Mouse (Mus musculus) hindbrain, embryonic 14.5 days (tissue): Measurements from ENCODE around the gene Tsc2. TPM values are rescaled to one million over a fixed set of nuclear protein-coding genes. Genes with fewer than 3 reads are reported as not detected.

Experiments
- ATAC-seq: fragments of 200-750 bp; cut with Nextera tagmentation; 2 replicates; pipeline ENCODE4 v1.8.0; 2017; ENCODE audit warnings: moderate number of reproducible peaks, mild to moderate bottlenecking, moderate TSS enrichment, moderate library complexity; ENCODE audit not compliant: low FRiP score
- DNase-seq: peaks from one replicate; pipeline ENCODE4 v3.0.0-alpha.2; 2015; ENCODE audit warnings: low spot score
- H3K27ac ChIP-seq: fragments of 300-500 bp; sonication (generic); 2 replicates; pipeline ENCODE4 v1.5.1; 2014; ENCODE audit warnings: mild to moderate bottlenecking, moderate library complexity
- H3K27me3 ChIP-seq: fragments of 300-500 bp; sonication (generic); 2 replicates; pipeline ENCODE4 v1.6.1; 2014; ENCODE audit warnings: mild to moderate bottlenecking, low read length, mixed read lengths; ENCODE audit not compliant: control insufficient read depth, insufficient read depth
- H3K36me3 ChIP-seq: fragments of 300-500 bp; sonication (generic); replicated peaks from 2 replicates; pipeline ENCODE4 v1.6.1; 2014; ENCODE audit not compliant: control insufficient read depth, insufficient read depth
- H3K4me1 ChIP-seq: fragments of 300-500 bp; sonication (generic); replicated peaks from 2 replicates; pipeline ENCODE4 v1.6.1; 2014; ENCODE audit warnings: antibody characterized with exemption, low read length, mixed read lengths; ENCODE audit not compliant: control insufficient read depth, insufficient read depth
- H3K4me2 ChIP-seq: fragments of 300-500 bp; sonication (generic); replicated peaks from 2 replicates; pipeline ENCODE4 v1.6.1; 2014; ENCODE audit warnings: mild to moderate bottlenecking, moderate library complexity
- H3K4me3 ChIP-seq: fragments of 300-500 bp; sonication (generic); replicated peaks from 2 replicates; pipeline ENCODE4 v1.5.1; 2014; ENCODE audit warnings: mild to moderate bottlenecking, low read length
- H3K9ac ChIP-seq: fragments of 300-500 bp; sonication (generic); 2 replicates; pipeline ENCODE4 v1.6.1; 2014
- H3K9me3 ChIP-seq: fragments of 300-500 bp; sonication (generic); 2 replicates; pipeline ENCODE4 v1.6.1; 2016; ENCODE audit warnings: low read length; ENCODE audit not compliant: control insufficient read depth
- WGBS: fragments of 180-500 bp; shearing (Covaris S2); extraction: QIAGEN DNeasy Blood & Tissue Kit; methylation state at CpG from one replicate; pipeline ENCODE4 v1.1.7; 2014; 5-methylcytosine and 5-hydroxymethylcytosine counted together
- polyA plus RNA-seq: library from polyadenylated mRNA; unstranded; fragments of >200 nt; fragmentation: Nextera tagmentation; extraction: Ambion mirVana; gene quantifications from 2 replicates; pipeline ENCODE4 v1.2.1, GENCODE M21; 2014

Tsc2 gene
- polyA plus RNA-seq, 1 experiment from 2014 or later = 74.7 TPM

DNA sequence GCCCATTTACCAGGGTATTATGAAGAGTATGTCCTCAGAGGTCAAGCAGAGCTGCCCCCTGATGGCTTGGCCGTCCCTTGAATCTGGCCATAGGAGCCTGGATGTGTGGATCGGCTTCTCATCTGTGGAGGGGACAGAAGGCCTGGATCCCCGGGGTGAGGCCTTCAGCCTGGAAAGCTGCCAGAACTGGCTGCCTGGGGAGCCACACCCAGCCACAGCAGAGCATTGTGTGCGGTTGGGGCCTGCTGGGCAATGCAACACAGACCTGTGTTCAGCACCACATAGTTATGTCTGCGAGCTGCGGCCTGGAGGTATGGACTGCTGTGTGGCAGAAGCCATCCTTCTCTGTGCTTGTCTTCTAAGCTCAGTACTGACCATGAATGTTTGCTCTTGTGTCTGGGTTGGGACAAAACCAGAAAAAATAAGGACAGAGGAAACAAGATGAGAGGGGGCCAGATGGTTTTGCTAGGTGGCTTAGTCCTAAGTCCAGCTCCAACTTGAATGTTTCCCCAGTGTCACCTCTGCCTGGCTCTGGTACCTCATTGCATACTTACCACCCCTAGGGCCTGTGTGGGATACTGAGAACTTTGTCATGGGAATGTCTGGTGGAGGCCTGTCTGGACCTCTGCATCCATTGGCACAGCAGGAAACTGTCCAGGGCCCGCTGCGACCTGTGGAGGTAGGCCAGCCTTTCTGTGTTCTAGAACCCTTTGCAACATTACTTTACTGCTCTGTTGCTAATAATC, 65.2 kb downstream of the Tsc2 start:
- no peak for DNase-seq
- Histone ChIP-seq H3K9me3 (no peaks in the 10 kb centered on the region), H3K4me3 (no peak overlapping the region), H3K9ac (no peak overlapping the region), H3K36me3 (peaks cover 72% of the 10 kb centered on the region), H3K27me3 (no peaks in the 10 kb centered on the region), H3K4me2 (no peak overlapping the region), H3K4me1 (no peaks in the 10 kb centered on the region; the same call in 1 of the 2 replicates), H3K27ac (no peak overlapping the region)
- WGBS = 74% methylated on average over 8 of the region's 8 CpGs
- no peak for ATAC-seq

DNA sequence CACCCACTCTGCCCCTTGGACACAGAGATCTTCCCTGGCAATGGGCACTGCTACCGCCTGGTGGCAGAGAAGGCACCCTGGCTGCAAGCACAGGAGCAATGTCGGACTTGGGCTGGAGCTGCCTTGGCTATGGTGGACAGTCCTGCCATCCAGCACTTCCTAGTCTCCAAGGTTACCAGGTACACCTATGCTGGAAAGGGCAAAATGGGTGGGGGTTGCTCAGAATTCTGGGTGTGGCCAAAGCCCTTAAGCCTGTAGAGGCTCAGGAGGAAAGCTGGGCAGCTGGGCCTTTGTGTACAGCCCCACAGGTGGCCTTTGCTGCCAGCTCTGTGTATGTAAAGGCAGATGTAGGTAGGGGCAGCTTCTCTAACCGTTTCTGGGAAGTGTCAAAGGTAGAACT, 66.6 kb downstream of the Tsc2 start:
- H3K9me3 ChIP-seq = no peaks in the 10 kb centered on the region

DNA sequence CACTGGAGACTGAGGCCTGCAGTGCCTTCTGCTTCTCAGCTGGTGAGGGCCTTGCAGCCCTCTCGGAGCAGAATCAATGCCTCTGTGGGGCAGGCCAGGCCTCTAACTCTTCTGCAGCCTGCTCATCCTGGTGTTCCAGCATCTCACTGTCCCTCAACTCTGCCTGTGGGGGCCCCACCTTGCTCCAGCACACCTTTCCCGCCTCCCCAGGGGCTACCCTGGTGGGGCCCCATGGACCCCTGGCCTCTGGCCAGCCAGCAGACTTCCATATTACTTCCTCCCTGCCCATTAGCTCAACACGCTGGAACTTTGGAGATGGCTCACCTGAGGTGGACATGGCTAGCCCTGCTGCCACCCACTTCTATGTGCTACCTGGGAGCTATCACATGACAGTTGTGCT, 67.3 kb downstream of the Tsc2 start:
- H3K27ac ChIP-seq = no peak overlapping the region
- H3K27me3 ChIP-seq = no peaks in the 10 kb centered on the region
- ATAC-seq (no peak), DNase-seq (no peak)
- WGBS = 97% methylated on average over 3 of the region's 3 CpGs
- H3K9ac ChIP-seq = no peak overlapping the region
- H3K36me3 ChIP-seq = peaks cover 51% of the 10 kb centered on the region
- H3K9me3 ChIP-seq = no peaks in the 10 kb centered on the region
- no peaks in the 10 kb centered on the region; the same call in 1 of the 2 replicates for H3K4me1 ChIP-seq
- H3K4me2 ChIP-seq = no peak overlapping the region
- no peak overlapping the region for H3K4me3 ChIP-seq

More for the DNA sequence above, 66.6 kb downstream of the Tsc2 start:
- no peak overlapping the region for H3K27ac ChIP-seq
- no peak for ATAC-seq
- no peak for DNase-seq
- H3K4me3 ChIP-seq = no peak overlapping the region
- no peak overlapping the region for H3K9ac ChIP-seq
- 70% methylated on average over 3 of the region's 3 CpGs for WGBS
- no peaks in the 10 kb centered on the region; the same call in 1 of the 2 replicates for H3K4me1 ChIP-seq
- H3K4me2 ChIP-seq = no peak overlapping the region
- peaks cover 58% of the 10 kb centered on the region for H3K36me3 ChIP-seq
- H3K27me3 ChIP-seq = no peaks in the 10 kb centered on the region

DNA sequence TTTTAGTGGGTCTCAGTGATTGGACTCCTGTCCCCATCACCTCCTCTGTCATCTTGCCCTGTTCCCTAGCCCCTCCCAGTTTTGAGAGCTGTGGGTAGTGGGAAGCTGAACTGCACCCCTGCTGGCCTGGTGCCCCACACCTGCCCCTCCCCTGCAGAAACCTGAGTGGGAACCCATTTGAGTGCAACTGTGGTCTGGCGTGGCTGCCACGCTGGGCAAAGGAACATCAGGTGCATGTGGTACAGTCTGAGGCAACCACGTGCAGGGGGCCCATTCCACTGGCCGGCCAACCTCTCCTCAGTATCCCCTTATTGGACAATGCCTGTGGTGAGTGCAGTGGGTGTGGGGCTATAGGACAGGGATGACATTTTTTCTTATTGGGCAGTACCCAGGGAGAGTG, 68.0 kb downstream of the Tsc2 start:
- ATAC-seq (no peak), DNase-seq (no peak)
- Histone ChIP-seq H3K4me1 (peaks cover under 1% of the 10 kb centered on the region), H3K4me3 (no peak overlapping the region), H3K9ac (no peak overlapping the region), H3K4me2 (no peak overlapping the region), H3K9me3 (no peaks in the 10 kb centered on the region), H3K36me3 (peaks cover 44% of the 10 kb centered on the region), H3K27ac (no peak overlapping the region), H3K27me3 (no peaks in the 10 kb centered on the region)
- 87% methylated on average over 4 of the region's 4 CpGs for WGBS

DNA sequence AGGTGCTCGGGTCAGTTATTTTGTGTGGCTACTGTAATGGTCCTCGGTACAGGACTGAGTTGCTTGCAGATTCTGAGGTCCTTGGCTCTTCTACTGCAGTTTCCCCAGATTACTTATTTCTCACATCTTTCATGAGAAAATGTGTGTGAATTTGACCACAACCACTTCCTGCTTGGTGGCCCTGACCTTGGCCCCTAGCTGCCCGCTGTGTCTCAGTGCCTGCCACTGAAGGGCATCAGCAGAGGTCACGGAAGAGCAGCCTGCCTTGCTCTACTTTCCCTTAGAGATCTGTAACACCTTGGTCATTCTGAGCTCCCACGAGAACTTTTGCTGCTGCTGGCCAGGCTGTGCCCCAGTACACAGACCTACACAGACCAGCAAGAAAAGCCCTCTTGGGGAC, 68.8 kb downstream of the Tsc2 start:
- DNase-seq (no peak), ATAC-seq (no peak)
- H3K36me3 ChIP-seq = peaks cover 36% of the 10 kb centered on the region

DNA sequence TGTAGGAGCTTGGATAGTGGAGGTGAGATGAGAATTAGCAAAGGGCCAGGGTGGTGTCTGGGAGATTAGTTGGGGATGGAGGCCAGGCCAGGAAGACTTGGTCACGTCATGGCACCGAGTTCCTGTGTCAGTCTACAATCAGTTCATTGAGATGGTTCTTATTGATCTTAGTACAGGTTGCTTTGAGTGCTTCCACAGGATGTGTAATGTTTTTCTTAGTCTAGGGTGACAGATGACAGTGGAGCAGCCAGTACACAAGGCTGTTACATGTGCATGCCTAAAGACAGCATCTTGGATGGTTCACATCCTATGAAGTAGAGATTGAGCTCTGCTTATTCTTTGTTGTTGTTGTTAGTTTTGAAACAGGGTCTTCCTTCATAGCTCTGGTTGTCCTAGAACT, 70.8 kb downstream of the Tsc2 start:
- Histone ChIP-seq H3K4me1 (peaks cover 19% of the 10 kb centered on the region), H3K9me3 (no peaks in the 10 kb centered on the region), H3K4me3 (no peak overlapping the region), H3K27ac (no peak overlapping the region), H3K27me3 (no peaks in the 10 kb centered on the region), H3K9ac (no peak overlapping the region), H3K36me3 (peaks cover 18% of the 10 kb centered on the region), H3K4me2 (no peak overlapping the region)
- no peak for DNase-seq
- WGBS = 93% methylated on average over 2 of the region's 2 CpGs
- no peak for ATAC-seq

More for the DNA sequence above, 68.8 kb downstream of the Tsc2 start:
- Histone ChIP-seq H3K9me3 (no peaks in the 10 kb centered on the region), H3K4me1 (peaks cover 9% of the 10 kb centered on the region), H3K4me2 (no peak overlapping the region), H3K27me3 (no peaks in the 10 kb centered on the region), H3K9ac (no peak overlapping the region), H3K4me3 (no peak overlapping the region), H3K27ac (no peak overlapping the region)
- WGBS = 91% methylated on average over 5 of the region's 5 CpGs

DNA sequence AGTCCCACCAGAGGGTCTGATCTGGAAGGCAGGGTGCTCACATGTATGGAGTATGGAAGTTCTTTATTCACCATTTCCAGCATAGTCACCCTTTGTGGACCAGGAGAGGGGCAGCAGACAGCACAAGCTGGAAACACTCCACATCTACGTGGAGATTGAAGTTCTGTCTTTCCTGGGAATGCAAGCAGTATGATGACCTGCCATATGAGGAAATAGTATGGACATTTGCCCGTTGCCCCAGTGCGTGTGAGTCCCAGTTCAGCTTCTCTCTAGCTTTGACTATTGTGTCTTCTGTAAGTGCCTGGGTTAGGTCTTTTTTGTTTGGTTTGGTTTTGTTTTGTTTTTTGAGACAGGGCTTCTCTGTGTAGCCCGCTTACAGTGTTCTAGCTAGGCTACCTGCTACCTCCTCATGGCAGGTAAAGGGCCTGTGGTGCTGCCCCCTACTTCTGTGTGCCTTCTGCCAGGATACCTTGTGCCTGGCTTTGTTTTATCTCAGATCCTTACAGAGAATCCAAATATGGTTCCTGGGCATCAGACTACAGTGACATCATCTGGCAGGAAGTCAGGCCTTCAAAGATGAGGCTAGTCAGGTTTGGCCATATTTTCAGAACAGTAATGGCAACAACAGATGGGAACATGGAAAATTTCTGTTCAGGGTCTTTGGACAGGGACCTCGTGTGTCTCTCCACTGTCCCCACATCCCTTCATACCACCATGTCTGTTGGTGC, 72.0 kb downstream of the Tsc2 start:
- peaks cover 6% of the 10 kb centered on the region for H3K36me3 ChIP-seq
- H3K4me1 ChIP-seq = peaks cover 19% of the 10 kb centered on the region
- no peaks in the 10 kb centered on the region for H3K9me3 ChIP-seq
- no peak overlapping the region for H3K4me2 ChIP-seq
- no peak overlapping the region for H3K27ac ChIP-seq
- DNase-seq = no peak
- no peaks in the 10 kb centered on the region for H3K27me3 ChIP-seq
- WGBS = 93% methylated on average over 5 of the region's 5 CpGs
- H3K4me3 ChIP-seq = no peak overlapping the region
- H3K9ac ChIP-seq = no peak overlapping the region
- no peak for ATAC-seq

DNA sequence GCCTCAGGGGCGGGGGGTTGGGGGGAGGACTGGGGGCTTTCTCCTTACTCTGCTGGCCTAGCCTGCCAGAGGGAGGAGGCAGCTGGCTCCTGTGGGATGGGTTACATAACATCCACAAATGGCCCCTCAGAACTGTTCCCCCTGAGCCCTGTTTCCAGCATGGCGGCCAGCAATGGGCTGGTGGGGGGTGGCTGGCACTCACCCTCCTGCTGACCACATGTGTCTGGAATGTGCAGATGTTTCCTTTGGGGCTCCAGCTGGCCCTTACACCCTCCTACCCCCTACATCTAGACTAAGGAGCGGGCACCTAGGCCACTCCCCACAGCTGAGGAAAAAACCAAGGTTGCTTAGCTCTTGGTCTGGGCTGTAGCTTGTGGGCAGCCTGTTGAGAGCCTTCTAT, 73.3 kb downstream of the Tsc2 start:
- no peaks in the 10 kb centered on the region for H3K9me3 ChIP-seq
- no peaks in the 10 kb centered on the region for H3K27me3 ChIP-seq
- 0 out of 2 replicates have a peak overlapping the region, but pooled peaks have one; percentile 13 for H3K9ac ChIP-seq
- no peak overlapping the region for H3K4me3 ChIP-seq
- peaks cover 23% of the 10 kb centered on the region for H3K4me1 ChIP-seq
- DNase-seq (no peak), ATAC-seq (peak; percentile 46; the same call in 1 of the 2 replicates)
- H3K4me2 ChIP-seq = peak overlapping the region; percentile 6; the same call in 1 of the 2 replicates
- WGBS = 51% methylated on average over 3 of the region's 3 CpGs
- no peaks in the 10 kb centered on the region for H3K36me3 ChIP-seq
- H3K27ac ChIP-seq = peak overlapping the region; percentile 81

DNA sequence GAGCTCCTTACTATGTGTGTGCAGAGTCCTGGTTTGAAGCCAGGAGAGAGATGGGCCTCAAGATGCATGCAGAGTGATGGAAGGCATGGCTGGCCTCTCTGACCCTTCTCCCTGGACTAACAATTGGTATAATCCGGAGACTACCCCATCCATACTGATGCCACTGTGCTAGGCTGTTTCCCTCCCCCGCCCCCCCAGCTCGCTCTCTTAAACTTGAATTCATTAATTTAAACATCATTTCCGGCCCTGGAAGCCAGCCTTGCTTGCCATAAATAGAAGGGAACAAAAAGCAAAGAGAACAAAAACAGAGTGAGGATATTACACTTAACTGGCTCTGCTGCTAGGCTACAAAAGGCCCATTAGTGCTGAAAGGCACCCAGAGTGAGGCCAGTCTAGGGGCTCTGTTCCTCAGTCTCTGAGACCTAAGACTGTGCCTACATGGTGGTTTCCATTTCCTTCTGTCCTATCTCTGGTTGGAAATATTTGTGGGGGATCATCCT, 73.8 kb downstream of the Tsc2 start:
- ATAC-seq = peak; percentile 67; the same call in 1 of the 2 replicates
- H3K9me3 ChIP-seq = no peaks in the 10 kb centered on the region
- peaks cover 23% of the 10 kb centered on the region for H3K4me1 ChIP-seq
- H3K9ac ChIP-seq = 0 out of 2 replicates have a peak overlapping the region, but pooled peaks have one; percentile 13
- WGBS = 13% methylated on average over 4 of the region's 4 CpGs
- no peaks in the 10 kb centered on the region for H3K27me3 ChIP-seq
- no peak overlapping the region for H3K4me3 ChIP-seq
- H3K36me3 ChIP-seq = no peaks in the 10 kb centered on the region
- peak overlapping the region; percentile 81 for H3K27ac ChIP-seq
- 0 out of 2 replicates have a peak overlapping the region, but pooled peaks have one; percentile 6 for H3K4me2 ChIP-seq
- DNase-seq = peak; percentile 32
